Mouse (Mus musculus) heart, postnatal 0 days (tissue): Measurements from ENCODE around the gene Atg14.

Experiments used
- CTCF ChIP-seq: IDR thresholded peaks from 2 replicates; pipeline ENCODE4 v1.5.1; 2016; ENCODE audit warnings: antibody characterized with exemption, control low read depth, low read depth
- EP300 ChIP-seq: IDR thresholded peaks from 2 replicates; pipeline ENCODE4 v1.6.1; 2016; ENCODE audit warnings: antibody characterized with exemption, low read depth

GRCm38 (mm10) chr14:47567962-47568652 lies 2.3 kb downstream of the Atg14 start:
- TF ChIP-seq EP300 (no peak), CTCF (no peak)
